Mouse (Mus musculus) urinary bladder, adult 2 months (tissue): ENCODE data around the gene Klrg1. TPM values are rescaled to one million over a fixed set of nuclear protein-coding genes. Genes with fewer than 3 reads are reported as not detected.

Experiments
- DNase-seq: peaks from one replicate; pipeline ENCODE4 v3.0.0; 2022; ENCODE audit warnings: low spot score
- polyA plus RNA-seq: library from polyadenylated mRNA; depleted of rRNA; stranded (reverse); fragments of >200 nt; gene quantifications from 2 replicates; pipeline ENCODE4 v1.2.3, GENCODE M21; 2012; rRNA removed

The Klrg1 gene
- polyA plus RNA-seq, result 0.57 and 0.59 TPM in 2 replicates

DNA sequence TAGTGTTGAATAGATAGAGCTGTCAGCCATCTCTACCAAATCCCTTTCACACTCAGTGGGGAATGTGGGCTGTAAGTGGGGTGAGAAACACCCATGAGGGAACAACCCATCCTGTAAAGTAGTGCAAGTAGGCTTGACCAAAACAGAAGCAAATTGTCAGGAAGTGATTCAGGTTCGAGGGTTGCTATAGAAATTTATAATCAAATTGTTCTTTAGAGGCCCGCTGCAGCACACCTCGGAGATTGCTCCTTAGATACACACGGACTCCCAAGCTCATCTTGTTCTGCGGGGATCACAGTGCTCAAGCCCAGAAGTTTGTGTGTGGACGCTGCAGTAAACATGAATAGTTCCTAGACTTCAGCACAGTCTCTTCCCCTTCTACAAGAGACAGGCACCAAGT is at the start of gene Klrg1:
Klrg1 (minus strand) TSS at position 101 of the 400 bp plus-strand sequence.
- DNase-seq, result no peak

DNA sequence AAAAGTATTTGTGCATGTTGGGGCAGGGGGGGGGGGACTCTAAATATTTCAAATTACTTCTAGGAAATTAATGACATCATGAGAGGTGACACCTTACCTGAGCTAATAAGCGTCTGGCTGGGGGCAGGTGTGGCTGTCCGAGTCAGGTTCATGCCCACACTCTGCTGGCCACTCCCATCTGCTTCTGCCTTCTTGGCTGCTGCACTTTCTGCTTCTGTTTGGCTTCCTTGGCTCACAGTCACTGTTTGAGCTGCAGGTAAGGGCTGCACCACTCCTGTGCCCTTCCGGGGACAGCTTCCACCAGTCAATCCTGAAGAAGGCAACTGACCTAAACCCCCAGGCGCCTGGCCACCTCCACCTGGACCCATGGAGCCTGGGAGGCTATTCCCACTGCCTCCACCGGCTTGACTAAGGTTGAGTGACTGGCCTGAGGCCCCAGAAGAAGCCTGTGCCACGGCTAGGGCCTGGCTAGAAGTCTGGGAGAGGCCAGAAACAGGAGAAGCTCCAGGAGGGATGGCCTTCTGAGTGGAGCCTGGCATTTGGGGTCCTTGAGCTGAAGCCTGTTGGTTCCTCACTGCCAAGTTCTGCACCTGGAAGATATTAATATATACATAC is 42.8 kb upstream of the Klrg1 start:
- DNase-seq, result no peak

DNA sequence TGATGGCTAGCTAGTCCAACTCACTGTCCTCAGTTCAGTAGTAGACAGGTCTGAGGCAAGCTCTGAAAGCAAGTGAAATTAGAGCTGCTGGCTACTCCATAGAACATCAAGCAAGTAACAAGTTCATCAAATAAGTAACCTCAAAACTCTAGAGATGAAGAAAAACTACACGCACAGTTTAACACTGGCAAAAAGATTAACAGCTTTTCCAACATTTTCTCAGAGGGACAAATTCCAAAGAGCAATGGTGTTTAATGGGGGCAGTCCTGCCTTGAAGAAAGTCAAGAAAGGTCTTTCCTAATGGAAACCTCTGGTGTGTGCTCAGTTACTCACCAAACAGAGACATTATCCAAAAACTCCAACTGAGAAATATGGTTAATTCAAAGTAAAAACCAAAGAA is 36.0 kb upstream of the Klrg1 start:
- DNase-seq, result no peak

DNA sequence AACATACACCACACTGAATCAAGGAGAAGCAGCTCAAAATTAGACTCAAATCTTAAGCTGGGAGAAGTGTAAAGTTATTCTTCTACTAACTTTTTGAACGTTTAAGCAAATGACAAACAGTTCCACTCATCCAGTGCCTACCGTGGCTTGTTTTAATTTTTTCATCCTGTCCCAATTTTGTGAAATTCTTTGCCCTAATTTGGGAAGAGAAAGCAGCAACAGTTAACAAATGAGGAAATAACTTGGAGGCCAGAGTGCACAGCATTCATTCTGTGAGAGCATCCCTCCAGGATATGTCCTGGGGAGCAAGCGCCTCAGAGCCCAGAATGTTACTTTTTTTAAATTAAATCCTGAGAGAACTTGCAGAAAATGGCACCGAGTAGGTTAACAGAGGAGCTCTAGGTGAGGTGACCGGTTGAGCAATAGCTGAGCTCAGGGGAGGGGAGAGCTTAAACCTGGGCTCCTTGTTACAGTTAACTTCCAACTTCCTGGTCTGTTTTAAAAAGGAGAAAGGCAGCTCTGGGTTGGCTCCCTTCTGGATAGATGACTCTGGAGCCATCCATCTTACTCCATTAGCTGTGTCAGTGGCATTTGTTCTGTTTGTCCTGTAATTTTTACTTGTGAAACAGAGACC is 27.6 kb upstream of the Klrg1 start:
- no peak for DNase-seq

DNA sequence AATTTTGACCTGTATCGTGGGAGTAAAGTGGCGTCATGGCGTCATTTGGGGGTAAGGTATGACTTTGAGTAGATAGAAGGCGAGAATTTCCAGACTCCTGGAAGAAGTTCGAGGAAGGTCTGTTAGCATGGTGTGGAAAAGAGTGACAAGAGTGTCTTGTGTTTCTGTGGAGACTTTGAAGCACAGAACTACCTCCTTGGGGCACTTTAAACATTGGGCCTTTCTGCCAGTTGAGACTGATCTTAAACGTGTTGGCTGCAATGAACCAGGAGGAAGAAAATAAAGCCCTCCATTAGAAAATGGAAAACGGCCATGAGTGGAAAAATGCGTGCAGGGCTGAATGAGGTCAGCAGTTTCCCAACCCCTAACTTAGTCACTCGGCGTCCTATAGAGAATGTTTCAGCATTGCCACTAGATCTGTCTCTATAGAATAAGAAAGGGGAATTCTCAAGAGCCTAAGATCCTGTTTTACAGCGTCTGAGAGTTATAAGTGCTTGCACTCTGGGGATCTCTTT is 26.8 kb upstream of the Klrg1 start:
- no peak for DNase-seq

DNA sequence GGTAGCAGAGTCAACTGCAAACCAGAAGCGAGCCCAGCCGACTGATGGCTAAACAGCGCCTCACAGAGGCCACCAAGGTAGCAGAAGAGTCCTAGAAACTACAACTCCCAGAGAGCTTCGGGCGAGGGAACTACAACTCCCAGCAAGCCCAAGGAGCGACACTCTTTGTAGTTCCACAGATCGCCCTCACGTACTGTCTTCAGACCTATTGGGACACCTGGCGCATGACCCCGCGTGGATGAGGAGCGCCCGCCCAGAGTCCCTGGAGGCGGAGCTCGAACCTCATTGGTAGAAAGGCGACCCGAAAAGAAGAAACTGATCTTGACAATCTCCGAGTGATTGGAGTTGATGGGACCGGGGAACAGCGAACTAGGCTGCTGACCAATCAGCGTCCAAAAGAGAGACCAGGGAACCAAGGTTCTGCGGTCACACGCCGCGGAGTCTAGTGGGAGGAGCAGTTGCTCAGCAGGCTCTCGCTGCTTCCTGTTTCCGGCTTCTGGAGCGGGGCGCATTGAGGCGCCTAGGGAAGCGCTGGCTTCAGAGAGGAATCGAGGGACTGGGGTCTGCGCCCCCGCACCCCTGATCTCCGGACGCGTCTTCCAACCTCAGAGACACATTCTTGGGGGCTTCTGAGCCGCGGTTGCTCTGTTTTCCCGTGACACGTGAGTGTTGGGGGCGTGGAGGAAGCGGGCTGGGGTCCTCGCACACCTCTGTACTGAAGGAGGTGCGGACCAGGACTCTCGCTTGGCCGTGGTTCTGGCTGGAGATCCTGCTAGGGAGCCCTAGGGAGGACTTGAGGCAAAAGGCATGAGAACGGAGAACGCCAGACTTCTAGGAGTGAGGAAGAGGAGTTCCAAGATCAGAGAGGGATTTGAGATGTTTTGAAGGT is 26.1 kb upstream of the Klrg1 start, which contains the start of gene M6pr:
M6pr (plus strand) TSS at position 216 of the 889 bp plus-strand sequence.
- DNase-seq, result peak; percentile 77

DNA sequence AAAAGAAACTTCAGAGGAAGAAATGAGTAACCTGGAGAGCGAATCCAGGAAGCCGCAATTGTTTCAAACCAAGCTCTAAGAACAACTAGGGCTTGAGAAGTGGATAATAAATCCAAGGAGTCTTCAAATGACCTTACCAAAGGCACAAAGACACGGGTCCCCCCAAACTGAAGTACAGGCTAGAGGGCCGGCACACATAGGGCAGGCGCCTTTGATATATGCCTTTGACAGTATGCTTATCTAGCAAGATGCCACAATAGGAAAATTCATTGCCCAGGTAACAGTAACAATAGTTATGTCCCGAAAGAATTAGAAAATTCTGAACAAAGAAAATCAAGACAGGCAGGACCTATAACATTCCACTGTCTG is 25.4 kb upstream of the Klrg1 start:
- no peak for DNase-seq

DNA sequence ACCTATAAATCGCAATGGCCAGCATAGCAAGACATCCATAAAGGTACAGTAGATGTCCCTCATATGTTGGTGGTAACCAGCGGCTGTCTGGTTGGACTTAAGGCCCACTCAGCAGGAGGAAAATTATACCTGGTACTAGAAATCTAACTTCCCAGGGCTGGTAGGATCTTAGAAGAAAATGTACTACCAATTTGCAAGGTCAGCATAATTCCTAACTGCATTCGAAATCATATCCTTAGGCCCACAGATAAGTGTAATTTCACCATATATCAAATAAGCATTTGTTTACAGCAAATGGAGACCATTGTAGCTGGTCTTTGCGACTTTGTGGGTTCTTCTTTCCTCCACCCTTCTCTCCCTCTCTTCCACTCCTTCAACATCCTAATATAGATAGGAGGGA is 24.0 kb upstream of the Klrg1 start:
- DNase-seq, result no peak

DNA sequence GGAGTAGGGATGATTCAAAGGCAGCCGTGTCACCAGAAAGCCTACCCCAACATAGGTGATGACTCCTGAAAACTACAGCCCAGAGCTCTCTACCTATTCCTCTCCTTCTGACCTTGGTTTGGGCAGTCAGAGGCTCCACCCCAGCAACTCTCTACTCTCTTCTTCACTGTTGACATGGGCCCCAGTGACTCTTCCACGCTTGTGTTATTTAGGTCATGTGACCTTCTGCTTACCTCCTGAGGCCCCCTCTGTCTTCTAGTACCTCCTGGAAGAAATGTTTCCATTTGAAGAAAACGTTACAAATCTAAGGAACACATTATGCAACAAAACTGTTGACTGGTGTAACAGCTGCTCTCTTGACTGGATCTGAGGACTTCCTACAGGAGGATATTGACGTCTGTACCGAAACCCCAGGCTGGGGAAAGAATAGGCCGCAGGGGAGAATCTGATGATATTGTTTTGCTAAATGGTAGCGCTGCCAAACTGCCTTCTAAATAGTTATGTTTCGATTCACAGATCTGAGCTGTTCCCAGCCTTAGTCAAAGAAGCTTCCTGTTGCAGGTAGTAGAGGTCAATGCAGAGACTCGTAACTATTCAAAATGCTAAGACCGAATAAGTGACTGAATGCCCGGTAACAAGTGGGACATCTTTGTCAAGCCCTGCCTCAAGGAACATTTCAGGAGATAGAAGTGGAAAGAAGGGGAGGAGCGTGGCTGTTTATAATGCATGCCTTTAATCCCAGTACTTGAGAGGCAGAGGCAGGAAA is 22.3 kb upstream of the Klrg1 start:
- no peak for DNase-seq

DNA sequence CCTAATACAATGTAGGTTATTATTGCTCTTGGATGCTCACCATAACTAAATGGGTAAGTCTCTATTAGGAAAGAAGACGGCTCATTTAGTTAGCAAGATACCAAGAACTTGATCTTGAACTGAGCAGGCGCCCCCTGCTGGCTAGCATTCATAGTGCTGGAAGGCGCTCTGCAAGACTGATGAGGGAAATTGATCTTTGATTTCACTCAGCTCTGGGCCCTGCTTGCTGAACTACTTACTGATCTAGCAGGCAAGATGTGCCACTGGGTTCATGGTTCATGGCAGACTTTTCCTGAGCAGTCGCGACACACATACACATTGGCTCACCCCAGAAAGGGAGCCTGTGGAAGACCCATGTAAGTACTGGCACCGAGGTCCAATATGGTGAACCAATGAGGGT is 21.7 kb upstream of the Klrg1 start:
- DNase-seq, result peak; percentile 51

DNA sequence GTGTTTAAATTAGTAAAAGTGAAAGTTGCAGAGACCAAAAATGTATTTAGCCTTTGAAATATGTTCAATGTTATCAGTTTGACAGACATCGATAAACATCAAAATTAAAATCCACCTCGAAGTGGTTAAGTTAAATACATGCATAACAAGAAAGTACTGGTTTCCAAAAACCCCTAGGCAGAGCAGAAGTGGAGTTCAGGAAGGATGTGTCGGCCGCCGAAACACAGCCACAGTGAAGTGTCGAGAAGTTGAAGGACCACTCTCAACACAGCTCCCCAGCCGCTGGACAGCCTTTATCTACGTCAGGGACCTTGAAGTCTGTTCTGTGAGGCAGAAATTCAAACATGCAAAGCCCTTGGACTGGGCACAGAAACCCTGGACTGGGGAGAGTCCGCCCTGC is 20.8 kb upstream of the Klrg1 start:
- no peak for DNase-seq

DNA sequence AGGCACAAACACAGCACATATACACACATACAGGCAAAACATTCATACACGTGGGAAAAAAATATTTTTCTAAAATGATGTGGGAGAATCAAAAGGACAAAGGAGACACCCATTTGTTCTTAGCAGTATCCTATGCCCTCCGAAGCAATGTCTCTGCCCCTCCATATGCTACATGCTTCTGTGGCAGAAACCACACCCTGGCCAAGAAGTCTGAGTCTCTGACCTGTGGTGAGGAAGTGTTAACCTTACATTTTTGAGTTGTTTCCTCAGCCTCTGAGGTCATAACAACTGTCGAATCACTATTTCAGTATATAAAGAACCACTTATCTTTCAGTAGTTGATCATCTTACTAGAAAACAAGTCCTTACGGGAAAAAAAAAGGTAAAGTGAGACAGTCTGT is 20.0 kb upstream of the Klrg1 start:
- no peak for DNase-seq

DNA sequence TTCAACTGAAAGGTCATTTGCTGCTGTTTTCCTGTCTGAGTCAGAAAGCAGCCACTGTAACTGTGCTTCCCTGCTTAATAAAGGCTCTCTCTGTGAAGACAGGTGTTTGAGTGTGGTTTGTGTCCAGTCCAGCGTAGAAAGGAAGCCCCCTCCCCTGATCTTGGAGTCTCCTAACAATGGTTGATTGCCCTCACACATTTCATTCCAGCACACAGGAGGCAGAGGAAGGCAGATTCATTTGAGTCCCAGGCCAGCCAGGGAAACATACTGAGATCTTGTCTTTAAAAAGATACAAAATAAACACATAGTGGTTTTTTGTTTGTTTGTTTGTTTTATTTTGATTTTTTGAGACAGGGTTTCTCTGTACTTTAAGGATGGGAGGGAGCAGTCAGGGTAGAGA is 19.4 kb upstream of the Klrg1 start:
- DNase-seq, result no peak

DNA sequence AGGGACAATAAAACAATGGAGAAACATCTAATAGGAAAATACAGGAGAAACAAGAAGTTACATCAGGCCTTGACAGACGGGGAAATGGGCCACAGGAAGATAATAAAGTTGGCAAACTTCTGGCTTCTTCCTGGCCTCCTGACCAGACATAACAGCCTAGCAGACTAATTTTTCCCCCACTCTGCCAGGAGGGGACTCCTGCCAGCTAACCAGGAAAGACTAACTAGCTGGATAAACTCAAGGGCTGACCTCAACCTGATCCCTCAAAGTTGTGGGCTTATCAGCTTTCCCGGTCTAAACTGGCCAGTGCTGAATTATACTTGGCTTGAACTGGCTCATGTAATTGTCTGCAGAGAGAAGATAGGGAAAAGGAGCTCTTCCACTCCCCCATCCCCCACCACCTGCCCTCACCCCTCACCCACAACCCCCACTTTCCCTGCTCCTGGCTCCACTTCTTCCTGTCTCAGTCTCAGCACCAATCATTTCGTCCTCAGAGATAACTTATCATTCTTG is 17.0 kb upstream of the Klrg1 start:
- no peak for DNase-seq

DNA sequence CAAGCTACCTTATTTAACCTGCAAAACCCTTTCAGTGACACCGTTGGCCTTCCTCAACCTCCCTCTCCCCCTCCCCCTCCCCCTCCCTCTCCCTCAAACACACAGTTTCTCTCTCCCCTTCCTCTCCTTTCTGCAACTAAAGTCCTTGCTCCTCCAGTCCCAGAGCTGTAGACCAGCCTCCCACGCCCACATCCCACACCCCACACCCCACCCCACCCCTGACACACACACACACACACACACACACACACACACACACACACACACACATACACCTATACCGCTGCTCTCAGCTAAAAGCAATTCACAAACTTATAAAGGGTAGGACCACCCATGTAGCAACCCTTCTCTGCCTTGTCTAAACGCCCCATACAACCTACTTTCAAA is 15.5 kb upstream of the Klrg1 start:
- DNase-seq, result no peak

DNA sequence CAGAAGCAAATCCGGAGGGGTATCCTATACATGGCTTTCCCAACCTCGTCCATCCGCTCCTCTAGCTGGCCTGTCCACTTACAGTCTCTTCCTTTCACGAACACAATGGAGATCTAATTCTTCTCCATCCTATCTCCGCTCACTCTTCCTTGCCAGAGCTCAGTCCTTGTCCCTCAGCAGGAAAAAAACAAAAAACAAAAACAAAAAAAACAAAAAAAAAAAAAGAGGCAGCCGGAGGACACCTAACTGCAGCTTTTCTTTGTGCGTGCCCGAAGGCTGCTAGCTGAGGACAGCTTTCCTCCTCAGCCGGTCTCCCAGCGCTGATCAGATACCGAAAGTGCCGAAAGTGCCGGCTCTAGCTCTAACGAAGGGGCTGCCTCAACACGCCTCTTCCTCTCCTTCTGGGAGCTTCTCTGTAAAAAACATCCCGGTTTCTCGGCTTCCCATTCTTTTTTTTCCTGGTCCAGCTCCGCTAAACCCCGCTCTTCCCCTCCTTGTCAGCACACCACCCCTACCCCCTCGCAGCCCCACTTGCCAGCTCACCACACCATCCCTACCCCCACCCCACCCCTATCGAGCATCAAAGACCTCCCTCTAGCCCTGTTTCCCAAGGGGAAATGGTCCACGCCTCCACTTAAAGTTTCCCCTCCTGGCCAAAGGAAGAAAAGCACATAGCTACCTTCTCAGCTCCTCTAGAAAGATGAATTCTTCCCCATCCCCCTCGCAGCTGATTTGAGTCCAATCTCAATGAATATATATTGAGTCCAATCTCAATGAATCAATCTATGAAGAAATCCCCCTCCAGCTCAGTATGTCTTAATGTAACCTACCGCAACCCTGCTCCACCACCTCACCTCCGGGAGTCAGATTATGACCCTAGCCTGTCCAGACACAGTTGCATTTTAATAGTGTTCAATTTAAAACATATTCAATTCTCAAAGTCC is 14.9 kb upstream of the Klrg1 start:
- DNase-seq, result no peak

DNA sequence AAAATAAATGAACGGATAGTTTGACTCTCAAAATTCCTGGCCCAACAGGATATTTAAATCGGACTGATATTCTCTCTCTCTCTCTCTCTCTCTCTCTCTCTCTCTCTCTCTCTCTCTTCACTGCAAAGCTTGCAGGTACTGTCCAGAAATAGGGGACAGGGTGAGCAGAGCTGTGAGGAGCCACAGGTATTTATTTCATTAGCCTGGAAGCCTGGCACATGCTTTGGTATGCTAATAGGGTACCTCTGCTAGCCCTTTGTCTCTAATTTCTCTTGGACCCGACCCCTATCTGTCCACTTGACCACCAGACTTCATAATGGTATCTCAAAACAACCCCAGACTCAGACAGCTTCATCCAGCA is 14.2 kb upstream of the Klrg1 start:
- DNase-seq, result no peak

DNA sequence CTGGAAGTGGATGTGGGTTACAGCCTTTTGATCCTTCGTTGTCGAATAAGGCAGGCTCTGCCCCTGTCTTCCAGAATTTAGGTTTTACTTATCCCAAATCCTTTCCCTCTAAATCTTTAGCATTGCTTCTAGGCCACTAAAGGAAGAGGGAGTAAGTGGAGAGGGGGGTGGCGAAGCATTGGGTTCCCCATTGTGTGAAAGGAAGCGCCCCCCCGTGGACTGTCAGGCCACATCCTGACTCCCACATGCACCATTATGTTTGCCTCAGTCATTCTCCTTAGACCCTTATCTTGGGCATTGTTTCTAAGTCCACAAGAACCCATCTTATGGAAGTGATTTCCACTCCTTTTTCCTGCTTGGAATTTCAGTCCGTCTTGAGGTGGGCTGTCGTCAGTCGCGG is 12.6 kb upstream of the Klrg1 start:
- DNase-seq, result no peak

DNA sequence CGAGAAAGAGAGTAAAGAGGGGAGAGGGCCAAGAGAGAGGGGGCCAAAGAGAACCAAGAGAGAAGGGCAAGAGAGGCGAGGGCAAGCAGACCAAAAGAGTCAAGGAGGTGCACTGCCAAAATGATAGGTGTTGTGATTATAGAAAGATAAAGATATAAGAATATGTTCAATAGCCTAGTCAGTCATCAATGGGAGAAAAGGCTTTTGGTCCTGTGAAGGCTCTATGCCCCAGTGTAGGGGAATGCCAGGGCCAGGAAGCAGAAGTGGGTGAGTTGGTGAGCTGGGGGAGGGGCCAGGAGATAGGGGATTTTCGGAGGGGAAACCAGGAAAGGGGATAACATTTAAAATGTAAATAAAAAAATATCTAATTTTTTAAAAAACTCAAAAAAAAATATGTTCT is 11.6 kb upstream of the Klrg1 start:
- no peak for DNase-seq

DNA sequence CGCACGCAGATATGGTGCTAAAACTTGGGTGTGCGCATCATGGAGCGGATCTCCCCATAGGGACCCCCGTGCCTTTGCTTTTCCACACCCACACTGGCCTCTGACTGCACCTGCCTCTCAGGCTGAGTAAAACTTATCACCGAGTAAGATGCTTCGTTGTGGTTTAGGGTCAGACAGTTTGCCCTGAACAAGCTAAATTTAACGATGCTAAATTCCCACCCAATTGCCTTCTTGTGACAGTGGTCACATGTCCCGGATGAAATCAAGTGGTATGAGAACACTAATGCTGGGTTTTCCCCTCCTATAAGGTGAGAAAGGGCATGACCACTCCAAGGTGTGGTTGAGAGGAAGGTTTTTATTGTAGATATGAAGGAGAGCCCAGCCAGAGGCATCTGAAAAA is 11.1 kb upstream of the Klrg1 start:
- no peak for DNase-seq

DNA sequence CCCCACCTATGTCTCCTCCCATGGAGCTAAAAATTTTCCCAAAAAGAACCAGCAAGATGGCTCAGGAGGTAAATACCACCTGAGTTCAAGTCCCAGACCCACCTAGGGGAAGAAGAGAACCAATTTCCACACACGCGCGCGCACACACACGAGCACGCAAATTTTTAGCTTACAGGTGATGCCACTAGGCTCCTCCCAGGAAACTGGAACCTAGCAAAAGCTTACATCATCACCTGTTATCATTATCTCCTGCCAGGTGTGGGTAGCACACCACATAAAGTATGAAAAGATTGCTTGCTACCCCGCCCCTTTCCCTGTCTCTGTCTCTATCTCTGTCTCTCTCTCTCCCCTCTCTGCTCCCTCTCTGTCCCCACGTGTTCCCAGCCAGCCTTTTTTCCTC is 10.4 kb upstream of the Klrg1 start:
- DNase-seq, result no peak
